Mouse (Mus musculus): ENCODE measurements around the gene Ybey.

GRCm38 (mm10) chr10:76504271-76504943 is 35.5 kb upstream of the Ybey start:
- TF ChIP-seq CTCF (IDR thresholded peaks at IDR 0.05; ENCODE audit: low read depth, low read length) (no peak), POLR2A (IDR thresholded peaks at IDR 0.05; ENCODE audit: extremely low read depth, insufficient read depth, low read length) (no peak)

All from liver, adult 2 months (tissue).